Mouse (Mus musculus): ENCODE measurements at regions not wholly inside any gene's neighbourhood (a gene's known extent, or its start where the extent isn't known, plus 50 kb on each side); places are given as distances from the start of the nearest gene placed in this dataset. TPM values are rescaled to one million over a fixed set of nuclear protein-coding genes. Genes with fewer than 3 reads are reported as not detected.

Small RNA genes lying in the stretch of these regions (microRNA-seq; reads per million reads assigned to microRNA genes)
- gene Gm25649 (ENCODE audit: borderline microRNAs expressed) = not detected
